Mouse (Mus musculus) adrenal gland, adult 18-20 months (tissue): Measurements from ENCODE around the gene Hesx1. TPM values are rescaled to one million over a fixed set of nuclear protein-coding genes. Genes with fewer than 3 reads are reported as not detected.

ENCODE experiments used
- DNase-seq, 2 experiments: peaks; one replicate each; pipeline ENCODE4 v3.0.0; 2021 to 2022; ENCODE audit warnings: low spot score in 2 of 2
- total RNA-seq, 2 experiments: library from RNA; stranded (reverse); gene quantifications; 1 replicate in 1 of 2; 2 replicates in 1 of 2; pipeline ENCODE4 v1.2.3; 2021

Gene Hesx1
- total RNA-seq, 2 experiments from 2014 or later, result not detected

GRCm38 (mm10) chr14:27011561-27011960, 17.3 kb downstream of the Hesx1 start:
- DNase-seq, result no peak

- no peak for DNase-seq
Measured at GRCm38 (mm10) chr14:27013658-27014057, 19.4 kb downstream of the Hesx1 start.

- no peak for DNase-seq
Measured at GRCm38 (mm10) chr14:27017936-27018335, 23.7 kb downstream of the Hesx1 start.

DNA sequence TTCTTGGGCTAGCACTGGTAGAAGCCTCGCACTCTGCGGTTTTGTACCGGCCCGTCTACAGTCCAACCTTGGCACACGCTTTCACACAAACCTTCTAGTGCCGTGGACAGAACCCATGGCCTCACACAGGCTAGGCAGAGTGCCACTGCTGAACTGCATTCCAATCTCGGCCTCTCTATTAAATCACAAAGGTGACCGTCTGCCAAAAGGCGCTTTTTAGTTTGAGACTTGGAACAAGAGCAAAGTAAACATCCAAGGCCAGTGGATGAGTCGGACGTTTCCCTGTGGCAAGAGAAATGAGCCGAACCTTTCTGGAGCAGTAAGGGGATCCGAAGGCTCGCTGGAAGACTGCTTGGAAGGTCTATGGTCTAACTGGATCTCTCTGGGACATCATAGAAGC, 25.6 kb downstream of the Hesx1 start:
- DNase-seq, result peak in 1 of 2 experiments; percentile 40

DNA sequence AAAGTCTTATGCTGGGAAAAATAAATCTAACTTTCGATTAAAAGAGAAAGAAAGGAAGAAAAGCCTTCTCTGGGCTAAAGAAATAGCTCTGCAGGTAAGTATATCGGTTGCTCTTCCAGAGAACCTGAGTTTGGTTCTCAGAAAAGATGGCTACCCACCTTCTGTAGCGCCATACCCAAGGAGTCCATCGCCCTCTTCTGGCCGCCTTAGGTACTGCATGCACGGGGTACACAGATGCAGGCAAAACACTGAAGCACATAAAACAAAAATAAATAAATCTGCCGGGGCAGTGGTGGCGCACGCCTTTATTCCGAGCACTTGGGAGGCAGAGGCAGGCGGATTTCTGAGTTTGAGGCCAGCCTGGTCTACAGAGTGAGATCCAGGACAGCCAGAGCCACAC, 28.7 kb downstream of the Hesx1 start:
- peak; percentile 69 to 76 for DNase-seq

DNA sequence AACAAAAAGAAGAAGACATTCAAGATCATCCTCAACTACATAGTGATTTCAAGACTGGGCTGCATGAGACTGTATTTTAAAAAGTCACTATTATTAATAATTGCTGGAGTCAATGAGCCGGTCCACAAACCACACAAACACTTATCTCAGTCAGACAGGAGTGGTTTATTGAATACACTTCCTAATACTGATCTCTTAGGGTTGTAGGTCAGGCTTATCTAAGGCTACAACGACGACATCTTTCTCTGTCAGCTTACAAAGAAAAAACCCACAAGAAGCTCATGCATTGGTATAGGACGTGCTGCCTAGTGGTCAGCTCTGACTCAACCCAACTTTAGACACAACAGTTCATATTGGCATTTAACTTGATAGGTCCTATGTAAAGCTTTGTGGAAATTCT, 30.4 kb downstream of the Hesx1 start:
- DNase-seq, result no peak

DNA sequence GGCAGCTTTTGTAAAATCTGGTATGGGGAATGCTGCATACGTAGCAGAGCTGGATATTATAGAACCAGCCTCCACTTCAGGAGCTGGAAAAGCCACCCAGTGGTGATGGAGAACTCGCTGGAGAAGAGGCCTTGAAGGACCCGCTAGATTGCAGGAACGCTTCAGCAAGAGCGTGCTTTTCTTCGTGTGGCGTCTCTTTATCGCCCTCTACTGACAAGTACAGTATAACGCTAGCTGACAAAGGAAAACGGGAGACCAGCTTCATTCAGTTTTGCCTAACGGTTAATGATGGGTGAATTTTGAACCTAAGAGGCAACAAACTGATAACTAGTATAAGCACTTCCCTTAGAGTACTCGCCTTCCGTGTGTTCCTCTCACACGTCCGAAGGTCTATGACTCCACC, 35.6 kb downstream of the Hesx1 start:
- DNase-seq, result peak in 1 of 2 experiments; percentile 29

- peak; percentile 76 to 84 for DNase-seq
Measured at GRCm38 (mm10) chr14:27031142-27031541, 36.9 kb downstream of the Hesx1 start.

GRCm38 (mm10) chr14:27037513-27037912, 43.3 kb downstream of the Hesx1 start:
- no peak for DNase-seq

- DNase-seq, result peak; percentile 87 to 92
Measured at GRCm38 (mm10) chr14:27038783-27039182, 44.6 kb downstream of the Hesx1 start, which contains the start of gene Il17rd. Gene Il17rd, plus strand, starts transcription at chr14:27038941.

GRCm38 (mm10) chr14:27039281-27040248, 45.3 kb downstream of the Hesx1 start:
- peak in 1 of 2 experiments; percentile 53 for DNase-seq

DNA sequence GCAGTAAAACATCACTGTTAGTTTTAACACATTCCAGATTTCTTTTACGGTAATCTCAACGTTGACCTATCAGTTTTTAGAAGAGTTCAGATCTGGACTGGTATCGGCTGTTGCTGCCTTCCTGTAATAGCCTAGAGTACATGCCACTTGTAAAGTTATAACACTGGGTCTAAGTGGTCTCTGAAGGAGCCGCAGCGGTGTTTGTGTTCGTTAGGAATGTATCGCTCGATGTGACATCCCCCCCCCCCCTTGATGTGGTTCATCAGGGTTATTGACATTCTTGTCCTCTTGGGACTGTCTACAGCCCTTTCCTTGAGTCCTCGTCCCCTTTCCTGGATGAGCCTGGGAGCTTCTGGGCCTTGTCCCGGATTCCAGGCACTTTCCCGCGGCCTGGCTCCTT, 46.2 kb downstream of the Hesx1 start:
- DNase-seq, result no peak

GRCm38 (mm10) chr14:27042280-27042983, 48.2 kb downstream of the Hesx1 start:
- no peak for DNase-seq

- DNase-seq, result no peak
Measured at GRCm38 (mm10) chr14:27043416-27043815, 49.2 kb downstream of the Hesx1 start.

DNA sequence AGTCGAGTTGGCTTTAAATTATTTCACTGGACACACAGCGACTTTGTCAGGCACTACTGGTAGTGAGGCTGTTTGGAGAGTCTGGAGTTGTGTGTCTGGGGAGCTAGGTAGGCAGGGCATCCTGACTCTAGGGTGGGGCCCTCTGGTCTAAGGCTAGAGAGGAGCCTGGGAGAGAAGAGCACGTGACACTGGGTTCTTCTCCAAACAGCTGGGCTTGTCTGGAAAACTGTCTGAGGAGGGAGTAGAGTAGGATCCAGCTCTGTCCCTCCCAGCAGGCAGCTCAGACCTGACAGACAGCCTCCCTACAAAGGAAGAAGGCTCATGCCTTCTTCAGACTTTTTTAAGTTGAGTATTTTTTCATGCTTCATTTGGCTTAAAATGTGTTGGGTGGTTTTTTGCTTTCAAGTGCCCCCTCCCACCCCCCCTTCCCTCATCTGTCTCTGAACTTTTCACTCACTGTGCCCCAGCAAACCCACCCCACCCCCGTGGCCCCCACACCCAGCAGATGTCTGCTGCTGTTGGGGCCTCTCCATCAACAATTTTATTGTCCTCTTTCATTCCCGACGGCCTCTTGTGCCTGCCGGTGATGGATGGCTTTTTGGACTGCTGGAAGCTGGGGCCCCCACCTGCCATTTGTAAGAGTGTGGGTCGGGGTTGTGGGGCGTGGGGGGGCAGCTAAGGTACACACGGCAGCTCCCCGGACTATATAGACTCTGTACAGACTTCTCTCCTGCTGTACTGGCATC, 50.2 kb downstream of the Hesx1 start:
- DNase-seq, result no peak

- no peak for DNase-seq
Measured at GRCm38 (mm10) chr14:27044967-27045361, 50.7 kb downstream of the Hesx1 start.

DNA sequence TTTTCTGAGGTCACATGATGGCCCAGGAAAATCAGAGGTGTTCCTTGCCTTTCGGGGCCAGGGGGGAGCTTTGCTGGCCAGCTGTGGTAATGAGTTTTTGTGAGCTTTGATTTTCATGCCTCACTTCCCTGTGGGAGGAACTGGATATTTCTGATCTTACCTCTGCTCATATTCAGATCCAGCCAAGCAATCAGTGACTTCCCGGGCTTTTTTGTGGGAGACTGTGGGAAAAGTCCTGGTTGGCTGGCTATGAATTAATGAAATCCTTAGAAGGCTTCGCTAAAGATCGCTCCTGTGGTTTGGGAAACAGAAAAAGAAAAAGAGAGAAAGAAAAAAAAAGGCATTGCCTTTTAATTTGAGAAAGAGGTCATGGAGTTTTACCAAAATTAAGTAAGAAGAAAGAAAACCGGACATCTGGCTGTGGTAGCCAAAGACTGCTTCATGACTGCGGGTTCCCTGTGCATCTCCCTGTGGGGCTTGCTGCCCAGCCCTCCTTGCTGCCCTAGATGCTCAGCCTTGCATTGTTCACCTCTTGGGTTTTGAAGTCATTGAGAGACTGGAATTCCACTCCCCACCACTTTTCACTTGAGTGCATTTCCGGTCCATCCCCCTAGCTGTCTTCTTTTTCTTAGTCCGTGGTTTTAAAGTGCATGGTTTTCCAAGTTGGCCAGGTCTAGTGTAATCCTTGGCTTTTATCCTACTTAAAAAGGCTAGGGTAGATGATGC, 54.2 kb downstream of the Hesx1 start:
- DNase-seq, result no peak

DNA sequence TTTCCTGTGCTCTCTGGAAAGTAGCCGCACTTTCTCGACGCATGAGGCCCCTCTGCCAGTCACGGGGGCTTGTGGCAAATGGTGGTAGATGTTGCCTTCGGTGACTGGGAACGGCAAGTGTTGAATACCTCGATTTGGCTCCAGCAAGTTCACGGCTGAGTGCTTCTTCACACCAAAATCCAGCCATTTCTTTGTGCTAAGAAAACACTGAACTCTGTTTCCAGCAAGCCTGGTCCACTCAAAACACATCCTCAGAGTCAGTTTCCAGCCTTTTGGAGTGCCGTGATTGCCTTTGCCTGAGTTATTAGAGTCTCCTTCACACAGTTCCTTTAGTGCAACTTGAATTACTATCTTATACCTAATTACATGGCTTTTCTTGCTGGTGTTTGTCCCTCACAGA, 55.8 kb downstream of the Hesx1 start:
- DNase-seq, result no peak

GRCm38 (mm10) chr14:27050560-27051510, 56.6 kb downstream of the Hesx1 start:
- no peak for DNase-seq
